Mouse (Mus musculus) left cerebral cortex, adult 9 months (tissue): ENCODE results near the gene Cenpo.
A peak's percentile ranks its signal among the peaks of the same experiment; 100 is the strongest.

ENCODE experiments used
- DNase-seq, 2 experiments: peaks; one replicate each; pipeline ENCODE4 v3.0.0; 2022; ENCODE audit warnings: low spot score in 2 of 2

The Cenpo gene

GRCm38 (mm10) chr12:4199271-4199670, 34.8 kb downstream of the Cenpo start:
- DNase-seq, result no peak

- no peak for DNase-seq
These were observed 35.4 kb downstream of the Cenpo start for GRCm38 (mm10) chr12:4198702-4199101.

- peak in 1 of 2 experiments; percentile 59 for DNase-seq
These were observed 39.5 kb downstream of the Cenpo start for GRCm38 (mm10) chr12:4194643-4195042.

- DNase-seq, result no peak
These were observed 40.9 kb downstream of the Cenpo start for GRCm38 (mm10) chr12:4193025-4193740.

GRCm38 (mm10) chr12:4192514-4192913, 41.6 kb downstream of the Cenpo start:
- no peak for DNase-seq

GRCm38 (mm10) chr12:4189060-4189447, 45.0 kb downstream of the Cenpo start:
- no peak for DNase-seq

GRCm38 (mm10) chr12:4188171-4189059, 45.7 kb downstream of the Cenpo start:
- DNase-seq, result no peak

- no peak for DNase-seq
These were observed 49.4 kb downstream of the Cenpo start for GRCm38 (mm10) chr12:4184648-4185047.

GRCm38 (mm10) chr12:4180507-4180906, 53.6 kb downstream of the Cenpo start:
- DNase-seq, result no peak

GRCm38 (mm10) chr12:4179671-4180233, 54.3 kb downstream of the Cenpo start:
- no peak for DNase-seq

- no peak for DNase-seq
These were observed 55.3 kb downstream of the Cenpo start for GRCm38 (mm10) chr12:4178839-4179238.

GRCm38 (mm10) chr12:4173108-4173790, 60.8 kb downstream of the Cenpo start:
- no peak for DNase-seq

GRCm38 (mm10) chr12:4169622-4170021, 64.5 kb downstream of the Cenpo start:
- no peak for DNase-seq

GRCm38 (mm10) chr12:4169058-4169457, 65.0 kb downstream of the Cenpo start:
- no peak for DNase-seq

GRCm38 (mm10) chr12:4166970-4167369, 67.1 kb downstream of the Cenpo start:
- no peak for DNase-seq

GRCm38 (mm10) chr12:4162886-4163285, 71.2 kb downstream of the Cenpo start:
- no peak for DNase-seq

- no peak for DNase-seq
These were observed 73.8 kb downstream of the Cenpo start for GRCm38 (mm10) chr12:4160322-4160721.

GRCm38 (mm10) chr12:4158868-4159632, 75.0 kb downstream of the Cenpo start:
- no peak for DNase-seq

- no peak for DNase-seq
These were observed 75.9 kb downstream of the Cenpo start for GRCm38 (mm10) chr12:4158179-4158578.

GRCm38 (mm10) chr12:4157466-4157865, 76.6 kb downstream of the Cenpo start:
- no peak for DNase-seq

- no peak for DNase-seq
These were observed 82.1 kb downstream of the Cenpo start for GRCm38 (mm10) chr12:4151969-4152368.
